Mouse (Mus musculus): ENCODE measurements around the gene Cpsf4l.

GRCm38 (mm10) chr11:113708629-113709213, 1.1 kb downstream of the Cpsf4l start:
- TF ChIP-seq POLR2A (IDR thresholded peaks at IDR 0.05; ENCODE audit: borderline replicate concordance, extremely low read depth, insufficient read depth, insufficient read length, poor library complexity, severe bottlenecking) (no peak), CTCF (IDR thresholded peaks at IDR 0.05; ENCODE audit: borderline replicate concordance, extremely low read depth, insufficient read depth, insufficient read length) (no peak)

Measured in brain, embryonic 14.5 days (tissue).